Mouse (Mus musculus) cerebral cortex, adult 2 months (tissue): Measurements from ENCODE around the gene Atf6.

Experiments
- WGBS: fragments of 180-500 bp; shearing (Covaris S2); methylation state at CpG from one replicate; pipeline ENCODE4 v1.1.7; 2018; 5-methylcytosine and 5-hydroxymethylcytosine counted together

The Atf6 gene

GRCm38 (mm10) chr1:170867691-170868105 is at the start of gene Atf6:
Atf6 (minus strand) TSS chr1:170867771.
- under 1% methylated on average over 25 of the region's 25 CpGs for WGBS

- 67% methylated on average over 5 of the region's 5 CpGs for WGBS
These were observed 48.1 kb upstream of the Atf6 start for GRCm38 (mm10) chr1:170915657-170916056.

GRCm38 (mm10) chr1:170912891-170913615 is 45.5 kb upstream of the Atf6 start, which contains the start of gene Fcrlb:
Fcrlb (minus strand) TSS chr1:170912941.
- WGBS = 83% methylated on average over 5 of the region's 5 CpGs

- WGBS = 89% methylated on average over 11 of the region's 11 CpGs
These were observed 44.5 kb upstream of the Atf6 start for GRCm38 (mm10) chr1:170911907-170912660.

GRCm38 (mm10) chr1:170908341-170908740 is 40.8 kb upstream of the Atf6 start:
- WGBS = 5% methylated on average over 21 of the region's 21 CpGs

- WGBS = 2% methylated on average over 71 of the region's 71 CpGs
These were observed 40.1 kb upstream of the Atf6 start for GRCm38 (mm10) chr1:170907456-170908191.

- WGBS = 32% methylated on average over 11 of the region's 11 CpGs
These were observed 39.5 kb upstream of the Atf6 start for GRCm38 (mm10) chr1:170907111-170907455.

- WGBS = 69% methylated on average over 5 of the region's 5 CpGs
These were observed 35.9 kb upstream of the Atf6 start for GRCm38 (mm10) chr1:170903485-170903884.

GRCm38 (mm10) chr1:170901536-170902238 is 34.1 kb upstream of the Atf6 start:
- WGBS = 30% methylated on average over 10 of the region's 10 CpGs

GRCm38 (mm10) chr1:170900799-170901467 is 33.4 kb upstream of the Atf6 start:
- 21% methylated on average over 10 of the region's 10 CpGs for WGBS

GRCm38 (mm10) chr1:170898413-170899075 is 31.0 kb upstream of the Atf6 start:
- 74% methylated on average over 16 of the region's 16 CpGs for WGBS

- 88% methylated on average over 5 of the region's 5 CpGs for WGBS
These were observed 29.2 kb upstream of the Atf6 start for GRCm38 (mm10) chr1:170896651-170897281.

- 65% methylated on average over 9 of the region's 9 CpGs for WGBS
These were observed 27.3 kb upstream of the Atf6 start for GRCm38 (mm10) chr1:170894603-170895602.

GRCm38 (mm10) chr1:170892279-170892678 is 24.7 kb upstream of the Atf6 start:
- 84% methylated on average over 1 of the region's 1 CpGs for WGBS

GRCm38 (mm10) chr1:170891646-170892045 is 24.1 kb upstream of the Atf6 start:
- 54% methylated on average over 2 of the region's 2 CpGs for WGBS

- 82% methylated on average over 4 of the region's 4 CpGs for WGBS
These were observed 21.7 kb upstream of the Atf6 start for GRCm38 (mm10) chr1:170889310-170889709.

GRCm38 (mm10) chr1:170886044-170886458 is 18.5 kb upstream of the Atf6 start:
- WGBS = 40% methylated on average over 6 of the region's 6 CpGs

- WGBS = under 1% methylated on average over 46 of the region's 46 CpGs
These were observed 17.5 kb upstream of the Atf6 start, which contains the start of the genes Gm26620 and Dusp12 for GRCm38 (mm10) chr1:170884978-170885561. Gm26620 (plus strand) TSS chr1:170885065. Dusp12 (minus strand) TSS chr1:170885540.
